ENCODE assay signal across 8 mouse cellular contexts in genomic region chr13:101692239-101692784, GRCm38 (mm10).
A peak's percentile ranks its signal among the peaks of the same experiment; 100 is the strongest.
DNase-seq lines count a peak whose midpoint lies in the region; ATAC-seq and TF ChIP-seq lines count a peak whose summit lies in the region.

No protein-coding gene starts in this region.

- H3K4me1 ChIP-seq in cerebellum, adult 2 months (ENCODE audit: control insufficient read depth, insufficient read depth, low read length) = no peaks in the 10 kb centered on the region
- peaks cover 17% of the 10 kb centered on the region for H3K4me1 ChIP-seq in forebrain, postnatal 0 days (ENCODE audit: insufficient read depth)
- peaks cover 41% of the 10 kb centered on the region for H3K4me1 ChIP-seq in midbrain, embryonic 16.5 days (ENCODE audit: control insufficient read depth, insufficient read depth, low read length)

- ATAC-seq in forebrain, postnatal 0 days = peak; percentile 90
- peak; percentile 92 for ATAC-seq in midbrain, embryonic 16.5 days

- no peak for TF ChIP-seq CTCF in cerebellum, adult 2 months (IDR thresholded peaks at IDR 0.05; ENCODE audit: borderline replicate concordance, insufficient read depth, low read depth, low read length)
- TF ChIP-seq CTCF in forebrain, postnatal 0 days (IDR thresholded peaks at IDR 0.05; ENCODE audit: low read depth) = no peak

- H3K4me3 ChIP-seq in cerebellum, adult 2 months (replicated peaks; ENCODE audit: insufficient read depth, low read depth, low read length) = peak overlapping the region; percentile 93
- peak overlapping the region; percentile 57 for H3K4me3 ChIP-seq in forebrain, postnatal 0 days (ENCODE audit: low read depth, low read length)
- peak overlapping the region; percentile 58 for H3K4me3 ChIP-seq in midbrain, embryonic 16.5 days (ENCODE audit: low read depth, low read length)

- H3K36me3 ChIP-seq in forebrain, postnatal 0 days (ENCODE audit: insufficient read depth) = peaks cover 11% of the 10 kb centered on the region
- peaks cover 5% of the 10 kb centered on the region for H3K36me3 ChIP-seq in midbrain, embryonic 16.5 days (ENCODE audit: control insufficient read depth, insufficient read depth, low read length)

- H3K4me2 ChIP-seq in forebrain, postnatal 0 days (ENCODE audit: low read depth) = peak overlapping the region; percentile 93
- peak overlapping the region; percentile 98 for H3K4me2 ChIP-seq in midbrain, embryonic 16.5 days (ENCODE audit: low read length)

- WGBS in cerebellum, adult 2 months = 5% methylated on average over 17 of the region's 17 CpGs
- 4% methylated on average over 17 of the region's 17 CpGs for WGBS in forebrain, postnatal 0 days
- WGBS in midbrain, embryonic 16.5 days = 6% methylated on average over 17 of the region's 17 CpGs

- intact Hi-C loops in left cerebral cortex, postnatal 14 days (cut with DNase I) = loop anchor here (5.0 kb wide), 2 partner anchors 455 to 735 kb away; no protein-coding TSS in a partner anchor

- TF ChIP-seq POLR2A in cerebellum, adult 2 months (IDR thresholded peaks at IDR 0.05; ENCODE audit: borderline replicate concordance, insufficient read depth, low read length) = peak; percentile 100

- no peaks in the 10 kb centered on the region for H3K27me3 ChIP-seq in cerebellum, adult 2 months (ENCODE audit: control insufficient read depth, insufficient read depth, low read length)
- H3K27me3 ChIP-seq in forebrain, postnatal 0 days (ENCODE audit: insufficient read depth, low read length) = no peaks in the 10 kb centered on the region
- H3K27me3 ChIP-seq in midbrain, embryonic 16.5 days (ENCODE audit: control insufficient read depth, insufficient read depth, low read depth, low read length) = no peaks in the 10 kb centered on the region

- no peaks in the 10 kb centered on the region for H3K9me3 ChIP-seq in forebrain, postnatal 0 days (ENCODE audit: low read length)
- H3K9me3 ChIP-seq in midbrain, embryonic 16.5 days (replicated peaks; ENCODE audit: control insufficient read depth, low read length, poor library complexity, severe bottlenecking) = no peaks in the 10 kb centered on the region

- peak overlapping the region; percentile 78 for H3K9ac ChIP-seq in forebrain, postnatal 0 days
- H3K9ac ChIP-seq in midbrain, embryonic 16.5 days (ENCODE audit: low read depth, low read length) = peak overlapping the region; percentile 66

- DNase-seq in embryo, embryonic 10 days (ENCODE audit: low spot score) = peak; percentile 55
- DNase-seq in embryo, embryonic 9.5 days (ENCODE audit: extremely low spot score) = no peak
- peak; percentile 90 to 93 for DNase-seq in cerebellum, adult 2 months
- DNase-seq in forebrain, postnatal 0 days = peak; percentile 87
- DNase-seq in kidney, adult 11 months = peak; percentile 36
- DNase-seq in left cerebral cortex, postnatal 14 days (ENCODE audit: low spot score in 2 of 2) = peak; percentile 81 to 92
- DNase-seq in telencephalon, adult 2 months (ENCODE audit: low read depth, low spot score) = peak; percentile 87

- peak overlapping the region; percentile 99 for H3K27ac ChIP-seq in cerebellum, adult 2 months (ENCODE audit: insufficient read depth, low read length)
- H3K27ac ChIP-seq in forebrain, postnatal 0 days (ENCODE audit: low read depth, low read length) = peak overlapping the region; percentile 84
- H3K27ac ChIP-seq in midbrain, embryonic 16.5 days (ENCODE audit: low read length) = peak overlapping the region; percentile 89
